In the genomic region with DNA sequence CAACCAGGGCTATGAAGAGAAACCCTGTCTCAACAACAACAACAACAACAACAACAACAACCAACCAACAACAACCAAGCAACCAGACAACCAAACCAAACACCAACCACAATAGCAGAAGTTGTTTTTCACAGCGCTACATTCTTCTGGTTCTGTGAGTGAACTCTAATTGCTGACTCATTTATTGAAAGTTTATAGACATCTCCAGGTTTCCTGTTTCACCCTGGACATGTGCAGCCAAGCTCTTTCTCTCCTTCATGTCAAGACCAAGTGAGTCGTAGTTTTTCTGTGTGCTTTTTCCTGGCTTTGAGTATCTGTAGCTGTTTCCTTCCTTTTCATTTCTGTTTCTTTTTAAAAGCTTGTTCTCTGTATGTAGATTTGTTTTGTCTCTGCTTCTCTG, we compare ENCODE assay signal across 18 mouse cellular contexts.
A peak's percentile ranks its signal among the peaks of the same experiment; 100 is the strongest.
DNase-seq lines count a peak whose midpoint lies in the region; ATAC-seq and TF ChIP-seq lines count a peak whose summit lies in the region.
"Had no signal": no experiment of that assay in that cellular context is flagged by ENCODE, and none has a peak within 500 bp of the region (broad histone marks: within the 10 kb centered on the region; RNA-seq: fewer than 3 reads in every experiment).

No protein-coding gene starts in this region.

- ATAC-seq in intestine, embryonic 15.5 days: 0 out of 2 replicates have a peak, but pooled peaks have one; percentile 27
- no peak for ATAC-seq in intestine, postnatal 0 days
- peak; percentile 82 for ATAC-seq in megakaryocyte, adult 5-6 weeks (ENCODE audit: poor library complexity, severe bottlenecking)
- ATAC-seq: lung, postnatal 0 days had no signal

- peaks cover 4% of the 10 kb centered on the region; the same call in 1 of the 2 replicates for H3K4me1 ChIP-seq in intestine, embryonic 15.5 days (replicated peaks)
- peaks cover 4% of the 10 kb centered on the region; the same call in 1 of the 2 replicates for H3K4me1 ChIP-seq in intestine, postnatal 0 days (replicated peaks; ENCODE audit: control insufficient read depth, insufficient read depth, low read length)
- H3K4me1 ChIP-seq: embryonic facial prominence, embryonic 13.5 days; hindbrain, embryonic 15.5 days had no signal

- H3K27ac ChIP-seq in intestine, embryonic 15.5 days: no peak overlapping the region
- no peak overlapping the region for H3K27ac ChIP-seq in intestine, postnatal 0 days (ENCODE audit: low read depth, low read length)
- H3K27ac ChIP-seq: embryonic facial prominence, embryonic 13.5 days; heart, adult 2 months; hindbrain, embryonic 15.5 days; layer of hippocampus, adult 2 months; limb, embryonic 15.5 days had no signal

- no peak overlapping the region for H3K9ac ChIP-seq in intestine, embryonic 15.5 days
- no peak overlapping the region for H3K9ac ChIP-seq in intestine, postnatal 0 days (ENCODE audit: low read depth, low read length)
- H3K9ac ChIP-seq: embryonic facial prominence, embryonic 13.5 days; hindbrain, embryonic 15.5 days; limb, embryonic 15.5 days had no signal

- H3K4me3 ChIP-seq in intestine, embryonic 15.5 days (replicated peaks): no peak overlapping the region
- no peak overlapping the region for H3K4me3 ChIP-seq in intestine, postnatal 0 days (ENCODE audit: low read depth, low read length)
- H3K4me3 ChIP-seq: embryonic facial prominence, embryonic 13.5 days; heart, adult 2 months; hindbrain, embryonic 15.5 days; layer of hippocampus, adult 2 months; limb, embryonic 15.5 days had no signal

- DNase-seq in 416B (ENCODE audit: low read depth) (peak; percentile 82), NIH3T3 (ENCODE audit: low read depth) (peak; percentile 57)
- no peak for DNase-seq in right cerebral cortex, postnatal 10 days (ENCODE audit: low spot score in 2 of 2)
- no peak for DNase-seq in frontal cortex, postnatal 10 days (ENCODE audit: low spot score in 2 of 2)
- no peak for DNase-seq in cerebellum, adult 9-10 months
- DNase-seq: adrenal gland, adult 8-10 months; B cell, adult 2 months; cerebellum, postnatal 14 days; heart, adult 2 months; heart, postnatal 10 days had no signal

- no peak for TF ChIP-seq CTCF in intestine, postnatal 0 days (IDR thresholded peaks at IDR 0.05; ENCODE audit: low read depth)

- no peaks in the 10 kb centered on the region for H3K9me3 ChIP-seq in intestine, embryonic 15.5 days
- H3K9me3 ChIP-seq in intestine, postnatal 0 days (ENCODE audit: control insufficient read depth): no peaks in the 10 kb centered on the region
- H3K9me3 ChIP-seq: embryonic facial prominence, embryonic 13.5 days; hindbrain, embryonic 15.5 days; limb, embryonic 15.5 days had no signal

- no peaks in the 10 kb centered on the region for H3K27me3 ChIP-seq in intestine, embryonic 15.5 days (replicated peaks)
- H3K27me3 ChIP-seq in intestine, postnatal 0 days (replicated peaks; ENCODE audit: control insufficient read depth, insufficient read depth, low read length): no peaks in the 10 kb centered on the region
- H3K27me3 ChIP-seq: embryonic facial prominence, embryonic 13.5 days; hindbrain, embryonic 15.5 days; limb, embryonic 15.5 days had no signal

- H3K4me2 ChIP-seq in intestine, embryonic 15.5 days (replicated peaks): no peak overlapping the region
- H3K4me2 ChIP-seq in intestine, postnatal 0 days (replicated peaks; ENCODE audit: low read depth): no peak overlapping the region
- H3K4me2 ChIP-seq: embryonic facial prominence, embryonic 13.5 days; hindbrain, embryonic 15.5 days; limb, embryonic 15.5 days had no signal

- no peaks in the 10 kb centered on the region for H3K36me3 ChIP-seq in intestine, embryonic 15.5 days
- H3K36me3 ChIP-seq in intestine, postnatal 0 days (ENCODE audit: control insufficient read depth, insufficient read depth): no peaks in the 10 kb centered on the region
- H3K36me3 ChIP-seq: embryonic facial prominence, embryonic 13.5 days; hindbrain, embryonic 15.5 days; limb, embryonic 15.5 days had no signal

- 74% methylated on average over 2 of the region's 2 CpGs for WGBS in intestine, embryonic 15.5 days
- 60% methylated on average over 2 of the region's 2 CpGs for WGBS in intestine, postnatal 0 days

Comparison
In these comparisons a context has a peak if more than half of its experiments do, and no peak if none do; other contexts are left out.
1. DNase-seq: peak in 416B (single experiment) and NIH3T3 (single experiment); none in right cerebral cortex, postnatal 10 days (0 of 2), frontal cortex, postnatal 10 days (0 of 2) and cerebellum, adult 9-10 months (single experiment).